Mouse (Mus musculus) liver, embryonic 12.5 days (tissue): ENCODE data around the gene Gm21149. TPM values are rescaled to one million over a fixed set of nuclear protein-coding genes. Genes with fewer than 3 reads are reported as not detected.
A peak's percentile ranks its signal among the peaks of the same experiment; 100 is the strongest.
"Not testable (repeated sequence)": the region's sequence is repeated elsewhere in the genome, so short reads cannot be mapped to it uniquely, and the experiment has no call there.

Experiments
- ATAC-seq: fragments of 200-750 bp; cut with Nextera tagmentation; 2 replicates; pipeline ENCODE4 v1.8.0; 2017; ENCODE audit warnings: moderate number of reproducible peaks, mild to moderate bottlenecking, moderate library complexity
- H3K27ac ChIP-seq: fragments of 300-500 bp; sonication (generic); 2 replicates; pipeline ENCODE4 v1.5.1; 2016; ENCODE audit warnings: mild to moderate bottlenecking
- H3K27me3 ChIP-seq: fragments of 300-500 bp; sonication (generic); replicated peaks from 2 replicates; pipeline ENCODE4 v1.6.1; 2016; ENCODE audit warnings: mild to moderate bottlenecking, moderate library complexity
- H3K36me3 ChIP-seq: fragments of 300-500 bp; sonication (generic); 2 replicates; pipeline ENCODE4 v1.6.1; 2016; ENCODE audit warnings: mild to moderate bottlenecking, moderate library complexity
- H3K4me1 ChIP-seq: fragments of 300-500 bp; sonication (generic); 2 replicates; pipeline ENCODE4 v1.6.1; 2016
- H3K4me2 ChIP-seq: fragments of 300-500 bp; sonication (generic); 2 replicates; pipeline ENCODE4 v1.6.1; 2016; ENCODE audit warnings: mild to moderate bottlenecking, moderate library complexity
- H3K4me3 ChIP-seq: fragments of 300-500 bp; sonication (generic); 2 replicates; pipeline ENCODE4 v1.5.1; 2016; ENCODE audit warnings: mild to moderate bottlenecking, moderate library complexity
- H3K9ac ChIP-seq: fragments of 300-500 bp; sonication (generic); 2 replicates; pipeline ENCODE4 v1.6.1; 2016; ENCODE audit warnings: mild to moderate bottlenecking, moderate library complexity
- H3K9me3 ChIP-seq: fragments of 300-500 bp; sonication (generic); replicated peaks from 2 replicates; pipeline ENCODE4 v1.6.1; 2016; ENCODE audit warnings: mild to moderate bottlenecking, moderate library complexity
- WGBS: fragments of 180-500 bp; shearing (Covaris S2); methylation state at CpG from one replicate; pipeline ENCODE4 v1.1.7; 2016; ENCODE audit not compliant: insufficient replicate concordance; 5-methylcytosine and 5-hydroxymethylcytosine counted together
- polyA plus RNA-seq: library from polyadenylated mRNA; unstranded; fragments of >200 nt; fragmentation: Nextera tagmentation; extraction: Ambion mirVana; gene quantifications from 2 replicates; pipeline ENCODE4 v1.2.1, GENCODE M21; 2016

Gm21149 gene
- polyA plus RNA-seq, 1 experiment from 2014 or later: not detected

- not testable (repeated sequence) for H3K4me2 ChIP-seq, H3K27me3 ChIP-seq, H3K4me3 ChIP-seq, H3K36me3 ChIP-seq, H3K4me1 ChIP-seq, H3K9ac ChIP-seq, H3K27ac ChIP-seq
- ATAC-seq: peak; percentile 75
- H3K9me3 ChIP-seq: peaks cover 18% of the 10 kb centered on the region
- WGBS: 23% methylated on average over 5 of the region's 5 CpGs
Observed at GRCm38 (mm10) chr5:15498774-15499400, 22.6 kb upstream of the Gm21149 start.

GRCm38 (mm10) chr5:15498350-15498749 lies 22.0 kb upstream of the Gm21149 start:
- not testable (repeated sequence) for H3K27me3 ChIP-seq, H3K4me1 ChIP-seq, H3K4me3 ChIP-seq, H3K27ac ChIP-seq, ATAC-seq, H3K4me2 ChIP-seq, H3K9ac ChIP-seq, H3K36me3 ChIP-seq
- WGBS: 52% methylated on average over 3 of the region's 3 CpGs
- peaks cover 18% of the 10 kb centered on the region for H3K9me3 ChIP-seq

- not testable (repeated sequence) for H3K4me2 ChIP-seq
Observed at GRCm38 (mm10) chr5:15490934-15491333, 14.6 kb upstream of the Gm21149 start.

GRCm38 (mm10) chr5:15488743-15489142 lies 12.4 kb upstream of the Gm21149 start:
- H3K36me3 ChIP-seq: no peaks in the 10 kb centered on the region
- H3K27ac ChIP-seq: no peak overlapping the region
- no peak overlapping the region for H3K4me3 ChIP-seq
- H3K9me3 ChIP-seq: peaks cover 16% of the 10 kb centered on the region; the same call in 1 of the 2 replicates
- WGBS: 66% methylated on average over 5 of the region's 5 CpGs
- H3K9ac ChIP-seq: no peak overlapping the region
- no peak for ATAC-seq
- no peaks in the 10 kb centered on the region for H3K4me1 ChIP-seq
- H3K27me3 ChIP-seq: no peaks in the 10 kb centered on the region
- H3K4me2 ChIP-seq: no peak overlapping the region

More at GRCm38 (mm10) chr5:15490934-15491333, 14.6 kb upstream of the Gm21149 start:
- ATAC-seq, H3K4me1 ChIP-seq, H3K4me3 ChIP-seq, H3K36me3 ChIP-seq, H3K27ac ChIP-seq, H3K9ac ChIP-seq, H3K9me3 ChIP-seq, H3K27me3 ChIP-seq: not testable (repeated sequence)
- WGBS: 43% methylated on average over 2 of the region's 2 CpGs

- not testable (repeated sequence) for H3K27ac ChIP-seq, H3K4me3 ChIP-seq, H3K27me3 ChIP-seq, H3K9ac ChIP-seq, ATAC-seq, H3K4me1 ChIP-seq, H3K4me2 ChIP-seq, H3K36me3 ChIP-seq
- 12% methylated on average over 2 of the region's 2 CpGs for WGBS
- H3K9me3 ChIP-seq: peaks cover 24% of the 10 kb centered on the region
Observed at GRCm38 (mm10) chr5:15484616-15485015, 8.3 kb upstream of the Gm21149 start.

- H3K4me1 ChIP-seq, ATAC-seq: not testable (repeated sequence)
- 36% methylated on average over 4 of the region's 4 CpGs for WGBS
Observed at GRCm38 (mm10) chr5:15483576-15483975, 7.3 kb upstream of the Gm21149 start.

GRCm38 (mm10) chr5:15482815-15483214 lies 6.5 kb upstream of the Gm21149 start:
- not testable (repeated sequence) for H3K9ac ChIP-seq, H3K27me3 ChIP-seq, H3K4me1 ChIP-seq, H3K36me3 ChIP-seq, H3K4me3 ChIP-seq, H3K4me2 ChIP-seq, H3K27ac ChIP-seq, ATAC-seq
- 38% methylated on average over 2 of the region's 2 CpGs for WGBS
- peaks cover 20% of the 10 kb centered on the region for H3K9me3 ChIP-seq

More at GRCm38 (mm10) chr5:15483576-15483975, 7.3 kb upstream of the Gm21149 start:
- H3K27me3 ChIP-seq, H3K36me3 ChIP-seq, H3K4me3 ChIP-seq, H3K27ac ChIP-seq, H3K4me2 ChIP-seq, H3K9ac ChIP-seq: not testable (repeated sequence)
- peaks cover 20% of the 10 kb centered on the region for H3K9me3 ChIP-seq

GRCm38 (mm10) chr5:15470141-15470540 lies 6.2 kb downstream of the Gm21149 start:
- ATAC-seq, H3K36me3 ChIP-seq, H3K4me3 ChIP-seq, H3K9ac ChIP-seq, H3K27ac ChIP-seq, H3K27me3 ChIP-seq, H3K4me1 ChIP-seq, H3K4me2 ChIP-seq, H3K9me3 ChIP-seq: not testable (repeated sequence)
- 71% methylated on average over 1 of the region's 1 CpGs for WGBS

- not testable (repeated sequence) for H3K4me3 ChIP-seq, H3K27ac ChIP-seq, H3K36me3 ChIP-seq, H3K27me3 ChIP-seq, ATAC-seq, H3K9me3 ChIP-seq, H3K4me1 ChIP-seq, H3K9ac ChIP-seq, H3K4me2 ChIP-seq
- WGBS: 41% methylated on average over 6 of the region's 6 CpGs
Observed at GRCm38 (mm10) chr5:15467768-15468167, 8.6 kb downstream of the Gm21149 start.

GRCm38 (mm10) chr5:15466218-15466617 lies 10.1 kb downstream of the Gm21149 start:
- H3K4me3 ChIP-seq, H3K27ac ChIP-seq, ATAC-seq, H3K4me1 ChIP-seq, H3K27me3 ChIP-seq, H3K9me3 ChIP-seq, H3K36me3 ChIP-seq, H3K4me2 ChIP-seq, H3K9ac ChIP-seq: not testable (repeated sequence)
- WGBS: 53% methylated on average over 1 of the region's 1 CpGs

GRCm38 (mm10) chr5:15463561-15463960 lies 12.8 kb downstream of the Gm21149 start:
- not testable (repeated sequence) for H3K4me3 ChIP-seq, H3K9me3 ChIP-seq, ATAC-seq, H3K27me3 ChIP-seq, H3K9ac ChIP-seq, H3K36me3 ChIP-seq, H3K4me1 ChIP-seq, H3K27ac ChIP-seq, H3K4me2 ChIP-seq
- 33% methylated on average over 2 of the region's 2 CpGs for WGBS

- WGBS: 50% methylated on average over 8 of the region's 8 CpGs
- not testable (repeated sequence) for ATAC-seq
Observed at GRCm38 (mm10) chr5:15461613-15462012, 14.7 kb downstream of the Gm21149 start.

More at GRCm38 (mm10) chr5:15461613-15462012, 14.7 kb downstream of the Gm21149 start:
- not testable (repeated sequence) for H3K27me3 ChIP-seq, H3K4me1 ChIP-seq, H3K27ac ChIP-seq, H3K4me2 ChIP-seq, H3K4me3 ChIP-seq, H3K9me3 ChIP-seq, H3K36me3 ChIP-seq, H3K9ac ChIP-seq
